Mouse (Mus musculus) common myeloid progenitor, adult 5-6 weeks (primary cell): ENCODE results near the gene 4930555G01Rik. TPM values are rescaled to one million over a fixed set of nuclear protein-coding genes. Genes with fewer than 3 reads are reported as not detected.
"Not testable (repeated sequence)": the region's sequence is repeated elsewhere in the genome, so short reads cannot be mapped to it uniquely, and the experiment has no call there.

Experiments
- ATAC-seq: replicated peaks from 2 replicates; pipeline ENCODE4 v1.8.0; 2016; ENCODE audit warnings: low read depth, mild to moderate bottlenecking, moderate TSS enrichment, inconsistent platforms; ENCODE audit not compliant: poor library complexity, severe bottlenecking
- total RNA-seq: library from RNA; stranded (forward); fragments of 200-1000, 187-1606 nt; gene quantifications from 2 replicates; pipeline ENCODE4 v1.2.3, GENCODE M21; 2017

Gene 4930555G01Rik
- not detected in 2 replicates for total RNA-seq

- not testable (repeated sequence) for ATAC-seq
Observed at GRCm38 (mm10) chr14:5050329-5050728, at the start of gene 4930555G01Rik. Gene 4930555G01Rik (plus strand): TSS chr14:5050629.

GRCm38 (mm10) chr14:5015591-5015990 is 34.8 kb upstream of the 4930555G01Rik start, which contains the start of gene Gm3298:
Gene Gm3298 (plus strand): TSS chr14:5015891.
- not testable (repeated sequence) for ATAC-seq

GRCm38 (mm10) chr14:5070611-5071490 is 20.4 kb downstream of the 4930555G01Rik start, which contains the start of gene Gm8281:
Gene Gm8281 (plus strand): TSS chr14:5071040.
- ATAC-seq: not testable (repeated sequence)

Other genes starting within 250 kb of the 4930555G01Rik start
- gene Gm3269, start 212.5 kb upstream of the 4930555G01Rik start, total RNA-seq: not detected in 2 replicates
- not detected in 2 replicates for gene Gm3264, start 195.1 kb upstream of the 4930555G01Rik start, total RNA-seq
- not detected in 2 replicates for gene Gm3278, start 158.2 kb upstream of the 4930555G01Rik start, total RNA-seq
- gene Gm8297, start 66.7 kb upstream of the 4930555G01Rik start, total RNA-seq: not detected in 2 replicates
- gene Gm3298, start 34.7 kb upstream of the 4930555G01Rik start, total RNA-seq: not detected in 2 replicates
- not detected in 2 replicates for gene Gm8281, start 20.4 kb downstream of the 4930555G01Rik start, total RNA-seq
- not detected in 2 replicates for gene Gm8279, start 80.9 kb downstream of the 4930555G01Rik start, total RNA-seq
- gene Gm3317, start 113.9 kb downstream of the 4930555G01Rik start, total RNA-seq: 0.87 TPM in 1 of 2 replicates, not detected in the other
- not detected in 2 replicates for gene Gm8271, start 135.2 kb downstream of the 4930555G01Rik start, total RNA-seq
- not detected in 2 replicates for gene Gm3526, start 210.0 kb downstream of the 4930555G01Rik start, total RNA-seq